Mouse (Mus musculus) cerebellum, adult 2 months (tissue): ENCODE results near the gene Gsn. TPM values are rescaled to one million over a fixed set of nuclear protein-coding genes. Genes with fewer than 3 reads are reported as not detected.

Source experiments
- DNase-seq, 2 experiments: peaks; one replicate each; pipeline ENCODE4 v3.0.0; 2021
- H3K27ac ChIP-seq: fragments of 200-500 bp; 2 replicates; pipeline ENCODE4 v1.5.1; 2012; ENCODE audit warnings: low read length, control low read depth, inconsistent platforms; ENCODE audit not compliant: insufficient read depth
- H3K27me3 ChIP-seq: fragments of 200-500 bp; 2 replicates; pipeline ENCODE4 v1.6.1; 2012; ENCODE audit warnings: inconsistent platforms, mild to moderate bottlenecking, low read length, moderate library complexity; ENCODE audit not compliant: control insufficient read depth, insufficient read depth
- H3K4me1 ChIP-seq: fragments of 200-500 bp; 2 replicates; pipeline ENCODE4 v1.6.1; 2011; ENCODE audit warnings: low read length; ENCODE audit not compliant: control insufficient read depth, insufficient read depth
- H3K4me3 ChIP-seq: fragments of 200-500 bp; replicated peaks from 2 replicates; pipeline ENCODE3; 2011; ENCODE audit warnings: mild to moderate bottlenecking, low read depth, low read length, control low read depth; ENCODE audit not compliant: insufficient read depth
- CTCF ChIP-seq: fragments of 200-500 bp; IDR thresholded peaks from 2 replicates; pipeline ENCODE4 v1.5.1; 2011; ENCODE audit warnings: low read depth, mild to moderate bottlenecking, control low read depth, low read length, moderate library complexity, borderline replicate concordance; ENCODE audit not compliant: insufficient read depth
- POLR2A ChIP-seq: fragments of 200-500 bp; IDR thresholded peaks from 2 replicates; pipeline ENCODE4 v1.6.1; 2011; ENCODE audit warnings: low read length, control low read depth, borderline replicate concordance; ENCODE audit not compliant: insufficient read depth
- WGBS: fragments of 180-500 bp; shearing (Covaris S2); methylation state at CpG from one replicate; pipeline ENCODE4 v1.1.7; 2018; 5-methylcytosine and 5-hydroxymethylcytosine counted together
- polyA plus RNA-seq: library from polyadenylated mRNA; depleted of rRNA; stranded (reverse); fragments of >200 nt; gene quantifications from 2 replicates; pipeline ENCODE4 v1.2.3, GENCODE M21; 2012; rRNA removed

Gene Gsn
- polyA plus RNA-seq, 1 experiment = 119 TPM

DNA sequence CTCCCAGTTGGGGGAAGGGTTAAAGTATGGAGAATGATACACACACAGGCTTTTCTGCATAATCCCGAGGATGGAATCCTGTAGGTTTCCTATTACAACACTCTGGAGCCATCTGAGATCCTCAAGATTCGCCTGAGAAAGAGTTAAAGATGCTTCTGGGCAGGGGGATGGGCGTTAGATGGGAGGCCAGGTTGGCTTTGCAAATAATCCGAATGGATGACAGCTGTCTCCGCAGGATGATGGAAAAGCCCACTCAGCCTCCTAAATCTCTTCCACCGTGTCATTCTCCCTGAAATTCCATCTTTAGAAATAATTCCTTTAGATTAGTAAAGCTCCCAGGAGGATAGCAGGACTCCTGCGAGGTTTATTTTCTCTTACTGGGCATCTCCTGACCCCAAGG lies 79.4 kb downstream of the Gsn start:
- no peak for TF ChIP-seq POLR2A
- TF ChIP-seq CTCF = no peak
- H3K4me3 ChIP-seq = peak overlapping the region; percentile 75
- no peak for DNase-seq
- H3K27me3 ChIP-seq = no peaks in the 10 kb centered on the region
- H3K4me1 ChIP-seq = no peaks in the 10 kb centered on the region
- no peak overlapping the region for H3K27ac ChIP-seq
- 41% methylated on average over 7 of the region's 7 CpGs for WGBS

DNA sequence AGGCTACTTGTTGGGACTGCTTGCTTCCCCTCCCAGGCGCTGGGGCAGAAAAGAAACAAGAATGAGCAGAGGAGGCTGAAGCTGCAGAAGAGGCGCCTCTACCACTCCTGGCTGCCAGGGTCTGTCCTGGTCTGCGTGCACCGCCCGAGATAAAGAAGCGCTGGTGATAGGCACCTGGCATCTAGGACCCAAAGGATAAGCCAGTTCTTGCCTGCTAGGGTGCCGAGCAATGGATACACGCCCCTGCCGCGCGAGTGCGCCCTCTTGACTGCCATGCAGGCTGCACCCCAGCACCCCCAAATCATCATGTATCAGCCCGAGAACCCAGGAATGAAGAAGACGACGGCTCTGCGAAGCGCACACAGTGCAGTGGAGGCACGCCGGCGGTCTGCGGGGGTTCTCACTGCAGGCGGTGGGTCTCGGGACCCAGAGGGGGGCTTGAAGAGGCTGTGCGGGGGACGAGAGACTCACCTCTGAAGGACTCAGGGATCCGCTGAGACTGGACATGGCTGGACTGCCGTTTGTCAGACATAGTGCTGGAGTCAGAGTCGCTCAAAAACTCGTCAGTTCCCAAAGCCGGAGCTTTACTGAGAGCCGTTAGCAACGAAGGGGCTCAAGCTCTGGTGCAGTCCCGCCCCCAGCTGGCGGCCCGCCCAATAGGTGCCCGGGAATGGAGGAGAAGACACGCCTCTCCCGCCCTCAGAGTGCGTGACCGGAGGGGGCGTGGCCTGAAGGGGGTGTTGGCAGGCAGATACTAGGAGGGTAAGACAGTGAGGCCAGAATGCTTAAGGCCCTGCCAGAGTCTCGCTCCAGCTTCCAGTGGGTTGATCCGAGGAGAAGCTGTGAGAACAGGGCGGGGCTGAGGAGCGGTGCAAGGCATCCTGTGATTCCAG lies 80.5 kb downstream of the Gsn start, which contains the start of gene Stom:
Gene Stom (minus strand): TSS at position 589 of the 893 bp plus-strand sequence.
- TF ChIP-seq POLR2A (peak; percentile 56; the same call in 1 of the 2 replicates), CTCF (no peak)
- Histone ChIP-seq H3K4me3 (peak within 1 kb of the TSS; percentile 75), H3K27me3 (no peaks in the 10 kb centered on the region), H3K27ac (peak within 1 kb of the TSS; percentile 18; the same call in 1 of the 2 replicates), H3K4me1 (no peaks in the 10 kb centered on the region)
- peak; percentile 98 to 99 for DNase-seq
- under 1% methylated on average over 45 of the region's 45 CpGs for WGBS

DNA sequence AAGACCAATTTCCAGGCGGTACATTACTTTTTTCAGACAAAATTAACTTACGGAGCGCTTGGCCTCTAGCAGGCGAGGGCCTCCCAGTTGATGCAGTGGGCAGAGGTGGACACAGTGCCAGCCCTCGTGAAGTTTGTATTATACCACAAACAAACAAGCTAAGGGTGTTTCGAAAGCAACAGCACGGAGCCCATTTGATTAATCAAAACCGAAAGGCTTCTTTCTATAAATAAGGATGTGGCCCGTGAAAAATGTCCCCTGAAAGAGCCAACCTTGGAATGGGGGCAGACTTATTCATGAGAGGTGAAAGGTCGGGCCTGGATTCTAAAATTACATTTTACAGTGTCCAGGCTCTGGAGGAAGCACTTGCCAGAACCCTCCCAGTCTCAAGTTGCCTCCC lies 81.2 kb downstream of the Gsn start:
- Histone ChIP-seq H3K4me3 (no peak overlapping the region), H3K4me1 (no peaks in the 10 kb centered on the region), H3K27me3 (no peaks in the 10 kb centered on the region), H3K27ac (no peak overlapping the region)
- WGBS = 67% methylated on average over 10 of the region's 10 CpGs
- DNase-seq = no peak
- TF ChIP-seq POLR2A (no peak), CTCF (no peak)

DNA sequence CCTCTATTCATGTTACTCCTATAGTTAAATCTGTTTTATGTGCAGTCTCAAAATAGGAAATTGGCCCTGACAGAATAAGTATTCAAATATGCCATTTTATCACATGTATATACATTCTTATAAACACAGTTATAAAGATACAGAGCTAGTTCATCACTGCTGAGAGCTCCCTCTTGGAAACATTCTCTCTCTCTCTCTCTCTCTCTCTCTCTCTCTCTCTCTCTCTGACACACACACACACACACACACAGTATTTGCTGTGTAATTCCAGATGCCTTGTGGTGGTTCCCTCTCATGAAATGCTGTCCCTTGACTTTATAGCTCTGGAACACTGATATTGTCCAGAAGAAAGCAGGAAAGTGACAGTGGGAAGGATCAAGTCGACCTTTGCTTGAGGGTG lies 81.9 kb downstream of the Gsn start:
- TF ChIP-seq POLR2A = no peak
- no peak for TF ChIP-seq CTCF
- WGBS = 89% methylated on average over 1 of the region's 1 CpGs
- DNase-seq = no peak
- Histone ChIP-seq H3K27ac (no peak overlapping the region), H3K4me1 (no peaks in the 10 kb centered on the region), H3K4me3 (no peak overlapping the region), H3K27me3 (no peaks in the 10 kb centered on the region)

DNA sequence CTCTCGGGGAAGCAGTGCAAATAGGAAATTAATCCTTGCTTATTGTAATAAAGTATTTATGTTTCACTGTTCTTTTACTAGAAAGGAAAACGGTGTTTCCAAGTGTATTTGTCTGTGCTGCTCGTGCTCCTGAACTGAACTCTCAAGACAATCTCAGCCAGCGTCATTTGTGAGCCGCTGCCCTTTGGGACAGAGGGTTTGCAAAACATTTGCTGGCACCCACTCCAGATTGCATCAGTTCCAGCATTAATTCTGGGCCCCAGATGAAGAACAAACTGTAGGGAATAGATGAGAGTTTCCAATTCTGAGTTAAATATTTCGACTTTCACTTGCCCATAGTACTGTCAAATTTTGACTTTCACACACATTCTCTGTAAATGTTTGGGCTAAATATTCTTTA lies 82.5 kb downstream of the Gsn start:
- Histone ChIP-seq H3K27ac (no peak overlapping the region), H3K4me3 (no peak overlapping the region), H3K4me1 (no peaks in the 10 kb centered on the region), H3K27me3 (no peaks in the 10 kb centered on the region)
- 80% methylated on average over 6 of the region's 6 CpGs for WGBS
- TF ChIP-seq CTCF (no peak), POLR2A (no peak)
- no peak for DNase-seq

DNA sequence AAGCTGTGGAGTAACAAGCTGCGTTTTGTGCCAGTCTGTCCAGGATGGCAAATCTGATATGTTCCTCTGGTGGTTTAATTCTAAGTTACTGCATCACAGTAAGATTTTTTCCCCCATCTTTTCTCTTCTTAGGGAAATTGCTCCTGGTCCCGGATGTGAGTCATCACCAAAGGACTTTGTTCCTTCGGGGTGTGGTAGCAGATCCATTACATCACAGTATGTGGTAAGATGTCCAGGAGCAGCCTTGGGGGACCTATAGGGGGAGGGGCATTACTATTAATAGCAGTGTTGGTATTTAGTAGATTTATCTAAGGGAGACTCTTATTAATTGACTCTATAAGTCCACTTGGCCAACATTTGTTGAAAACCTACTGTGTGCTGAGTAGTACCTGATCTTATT lies 86.4 kb downstream of the Gsn start:
- H3K27ac ChIP-seq = no peak overlapping the region
- no peak overlapping the region for H3K4me3 ChIP-seq
- no peaks in the 10 kb centered on the region for H3K4me1 ChIP-seq
- DNase-seq = no peak
- 71% methylated on average over 3 of the region's 3 CpGs for WGBS
- H3K27me3 ChIP-seq = no peaks in the 10 kb centered on the region
- TF ChIP-seq POLR2A = no peak
- no peak for TF ChIP-seq CTCF

DNA sequence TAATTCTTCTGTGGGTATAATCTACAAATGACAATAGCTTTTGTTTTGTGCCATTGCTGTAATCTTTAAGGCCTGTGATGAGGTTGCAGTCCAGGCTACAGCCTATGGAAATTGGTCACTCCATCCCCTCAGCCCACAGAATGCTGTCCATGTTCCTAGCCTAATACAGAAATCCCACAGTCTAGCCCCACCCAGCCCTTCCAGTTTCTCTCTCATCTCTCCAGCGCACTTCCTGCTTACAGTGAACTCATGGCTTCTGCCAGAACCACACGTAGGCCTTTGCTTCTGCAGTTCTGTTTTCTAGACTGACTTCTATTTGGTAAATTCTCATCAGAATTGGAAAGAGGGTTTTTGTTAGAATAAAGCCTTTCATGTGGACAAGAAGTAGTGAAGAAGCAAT lies 89.8 kb downstream of the Gsn start:
- no peak overlapping the region for H3K27ac ChIP-seq
- TF ChIP-seq CTCF (no peak), POLR2A (no peak)
- WGBS = 76% methylated on average over 2 of the region's 2 CpGs
- H3K4me3 ChIP-seq = no peak overlapping the region
- DNase-seq = no peak
- no peaks in the 10 kb centered on the region for H3K4me1 ChIP-seq
- no peaks in the 10 kb centered on the region for H3K27me3 ChIP-seq

DNA sequence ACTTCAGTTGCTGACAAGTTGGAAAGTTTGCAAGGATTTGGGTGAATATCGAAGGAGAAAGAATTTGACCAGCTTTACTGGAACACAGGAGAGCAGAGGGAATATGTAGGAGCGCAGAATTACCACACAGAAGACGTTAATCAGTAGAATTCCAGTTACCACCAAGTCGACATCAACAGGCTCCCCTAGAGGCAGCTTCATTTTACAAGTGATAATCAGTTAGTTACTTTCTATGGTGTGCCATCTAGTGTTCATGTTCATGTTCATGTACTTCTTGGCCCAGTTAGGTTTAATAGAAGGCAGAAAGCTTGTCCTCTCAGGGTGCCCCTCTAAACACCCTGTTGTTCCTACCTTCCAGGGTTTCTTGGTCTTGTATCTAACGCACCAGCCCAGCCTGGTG lies 93.0 kb downstream of the Gsn start:
- TF ChIP-seq CTCF = peak; percentile 55; the same call in 1 of the 2 replicates
- TF ChIP-seq POLR2A = no peak
- H3K27ac ChIP-seq = no peak overlapping the region
- WGBS = 41% methylated on average over 5 of the region's 5 CpGs
- DNase-seq = peak in 1 of 2 experiments; percentile 32
- no peaks in the 10 kb centered on the region for H3K4me1 ChIP-seq
- no peaks in the 10 kb centered on the region for H3K27me3 ChIP-seq
- no peak overlapping the region for H3K4me3 ChIP-seq

Other genes starting within 250 kb of the Gsn start
- gene Hc, start 194.9 kb upstream of the Gsn start, polyA plus RNA-seq = 0.59 and 1.1 TPM in 2 replicates
- gene AI182371, start 154.8 kb upstream of the Gsn start, polyA plus RNA-seq = 0.57 and 0.63 TPM in 2 replicates
- gene Cntrl, start 146.9 kb upstream of the Gsn start, polyA plus RNA-seq = 15.1 and 15.7 TPM in 2 replicates
- 165 and 168 TPM in 2 replicates for gene Rab14, start 55.3 kb upstream of the Gsn start, polyA plus RNA-seq
- 14.9 and 17.0 TPM in 2 replicates for gene Stom, start 80.6 kb downstream of the Gsn start, polyA plus RNA-seq
- not detected in 2 replicates for gene 4930568D16Rik, start 111.3 kb downstream of the Gsn start, polyA plus RNA-seq
- not detected in 2 replicates for gene 4930402F06Rik, start 140.8 kb downstream of the Gsn start, polyA plus RNA-seq
- gene Ggta1, start 206.9 kb downstream of the Gsn start, polyA plus RNA-seq = 1.2 and 1.5 TPM in 2 replicates